Mouse (Mus musculus): Measurements from ENCODE around the gene Klf1. TPM values are rescaled to one million over a fixed set of nuclear protein-coding genes. Genes with fewer than 3 reads are reported as not detected.
A peak's percentile ranks its signal among the peaks of the same experiment; 100 is the strongest.

Gene Klf1
- total RNA-seq, 2 experiments from 2014 or later, result 0.17 to 0.22 TPM

- DNase-seq, result no peak
- intact Hi-C loops (cut with DNase I), result no loop called here
Observed at GRCm38 (mm10) chr8:84933767-84934559, 32.2 kb downstream of the Klf1 start.

DNA sequence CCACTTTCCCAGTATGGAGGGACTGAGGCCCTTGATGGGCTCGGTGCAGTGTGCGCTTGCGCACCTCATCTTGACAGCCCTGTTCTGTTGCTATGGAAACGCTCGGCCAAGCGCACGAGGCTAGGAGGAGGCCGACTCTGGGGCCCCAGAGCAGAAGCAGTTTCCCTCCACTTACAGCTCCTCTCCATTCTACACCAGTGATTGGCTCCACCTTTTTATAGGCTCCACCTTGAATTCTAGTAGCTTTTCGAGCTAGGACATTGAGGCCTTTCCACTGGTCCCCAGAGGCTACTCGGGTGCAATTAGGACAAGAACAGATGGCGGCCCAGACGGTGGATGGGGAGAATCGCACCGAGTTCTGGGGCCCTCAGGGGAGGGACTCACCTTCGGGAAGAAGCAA, 33.1 kb downstream of the Klf1 start:
- intact Hi-C loops (cut with DNase I), result no loop called here
- DNase-seq, result no peak

DNA sequence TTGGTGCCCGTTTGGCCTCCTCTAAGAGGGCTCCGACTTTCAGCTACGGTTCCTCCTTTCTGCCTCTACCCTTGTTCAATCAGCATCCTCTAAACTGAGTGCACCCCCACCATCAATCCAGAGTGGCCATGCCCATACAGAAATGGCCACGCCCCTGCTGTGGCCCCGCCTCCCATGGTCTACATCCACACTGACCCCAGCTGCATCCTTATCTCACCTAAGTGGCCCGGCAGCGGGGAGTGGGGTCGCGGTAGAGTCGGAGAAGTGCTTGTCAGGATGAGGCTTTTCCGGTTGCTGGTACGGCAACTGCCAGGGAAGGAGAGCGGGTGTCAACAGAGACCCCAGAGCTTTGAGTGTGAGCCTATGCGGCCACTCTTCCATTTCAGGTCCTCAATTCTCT, 33.8 kb downstream of the Klf1 start:
- DNase-seq, result no peak
- intact Hi-C loops (cut with DNase I), result no loop called here

DNA sequence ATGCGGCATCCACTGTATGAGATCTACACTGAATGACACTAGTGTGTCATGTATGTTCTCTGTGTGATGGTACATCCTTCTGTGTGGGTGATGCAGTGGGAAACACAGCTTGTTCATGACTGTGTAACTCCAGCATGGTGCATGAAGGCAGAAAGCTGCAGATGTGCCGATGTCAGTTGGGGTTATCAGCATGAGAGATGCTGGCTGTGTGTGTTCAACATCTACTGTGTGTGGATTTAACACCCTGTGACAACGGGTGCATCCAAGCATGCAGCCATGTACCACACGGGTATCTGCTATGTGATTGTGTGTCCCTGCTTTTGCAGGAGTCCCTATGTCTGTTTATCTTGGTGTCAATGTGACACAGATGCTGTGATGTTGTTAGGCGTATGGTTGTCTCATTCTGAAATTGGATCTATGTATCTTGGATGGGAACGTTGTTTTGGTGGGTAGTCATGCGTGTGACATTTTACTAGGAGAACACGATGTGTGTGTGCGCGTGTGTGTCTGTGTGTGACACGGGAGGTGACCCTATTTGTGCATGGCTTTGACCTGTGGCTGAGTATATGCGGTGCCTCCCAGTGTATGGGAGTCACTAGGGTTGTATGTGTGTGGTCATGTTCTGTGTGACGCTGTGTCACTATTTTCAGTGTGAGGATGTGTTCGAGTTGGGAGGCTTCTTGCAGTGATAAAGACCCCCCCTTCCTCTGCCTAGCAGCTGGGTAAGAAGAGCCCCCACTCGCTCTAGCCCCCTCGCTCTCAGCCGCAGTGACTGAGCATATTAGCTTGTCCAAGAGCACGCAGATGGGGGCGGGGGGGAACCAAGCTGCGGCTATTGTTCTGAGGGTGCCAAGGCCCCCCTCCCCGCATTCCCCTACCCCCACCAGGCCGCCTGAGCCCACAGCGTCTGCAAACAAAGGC, 34.6 kb downstream of the Klf1 start:
- intact Hi-C loops (cut with DNase I), result no loop called here
- DNase-seq, result no peak

GRCm38 (mm10) chr8:84936962-84937546, 35.3 kb downstream of the Klf1 start, which contains the start of gene Mast1:
Gene Mast1 (minus strand): TSS chr8:84937359.
- DNase-seq, result peak; percentile 47 to 63
- intact Hi-C loops (cut with DNase I), result no loop called here

- intact Hi-C loops (cut with DNase I), result no loop called here
- DNase-seq, result no peak
Observed at GRCm38 (mm10) chr8:84937620-84938485, 36.1 kb downstream of the Klf1 start.

DNA sequence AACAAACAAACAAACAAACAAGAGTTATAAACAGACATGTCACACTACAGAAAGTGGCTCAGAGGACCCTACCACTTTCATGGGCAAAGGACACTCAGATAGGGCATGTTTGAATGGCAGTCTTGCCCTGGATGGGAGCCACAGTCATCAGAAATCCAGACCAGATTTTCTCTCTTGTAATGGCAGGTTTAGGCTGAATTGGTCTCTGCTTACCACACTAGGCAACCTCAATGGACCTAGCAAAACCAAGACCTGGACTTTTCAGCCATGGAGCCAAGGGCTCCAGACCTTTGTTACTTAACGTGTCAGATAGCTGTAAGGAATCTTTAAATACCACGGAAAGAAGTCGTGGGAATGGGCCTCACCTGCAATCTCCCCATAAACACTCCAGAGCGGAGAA, 42.0 kb downstream of the Klf1 start:
- intact Hi-C loops (cut with DNase I), result no loop called here
- no peak for DNase-seq

DNA sequence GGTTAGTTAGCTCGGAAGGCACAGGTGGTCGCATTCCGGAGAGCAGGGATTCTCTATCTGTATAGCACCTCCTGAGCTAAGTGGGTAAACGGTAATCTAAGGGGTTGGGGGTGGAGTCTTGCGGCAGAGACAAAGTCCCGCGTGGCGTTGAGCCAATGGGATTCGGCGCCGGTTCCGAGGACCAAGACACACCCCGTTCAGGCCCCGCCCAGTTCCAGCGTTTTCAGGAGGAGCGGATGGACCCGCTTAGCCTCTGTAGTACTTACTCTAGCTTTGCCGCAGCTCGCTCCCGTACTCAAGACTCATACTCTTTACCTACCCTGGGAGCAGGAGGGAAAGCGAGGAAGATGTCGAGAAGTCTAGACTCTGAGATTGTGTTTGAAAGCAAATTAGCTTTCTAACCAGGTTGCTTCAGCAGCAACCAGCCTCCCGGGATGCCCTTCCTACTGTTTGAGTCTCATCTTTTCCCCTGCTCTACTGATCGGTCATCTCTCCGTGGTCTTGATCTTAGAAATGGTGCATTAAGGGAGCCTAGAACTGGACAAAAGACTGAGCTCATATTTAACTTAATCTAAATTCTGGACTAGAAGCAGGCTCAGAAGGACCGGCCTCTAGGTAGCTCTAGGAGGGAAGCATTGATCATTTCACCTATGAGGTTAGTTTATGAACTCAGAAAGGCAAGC, 42.9 kb downstream of the Klf1 start:
- no peak for DNase-seq
- intact Hi-C loops (cut with DNase I), result no loop called here

DNA sequence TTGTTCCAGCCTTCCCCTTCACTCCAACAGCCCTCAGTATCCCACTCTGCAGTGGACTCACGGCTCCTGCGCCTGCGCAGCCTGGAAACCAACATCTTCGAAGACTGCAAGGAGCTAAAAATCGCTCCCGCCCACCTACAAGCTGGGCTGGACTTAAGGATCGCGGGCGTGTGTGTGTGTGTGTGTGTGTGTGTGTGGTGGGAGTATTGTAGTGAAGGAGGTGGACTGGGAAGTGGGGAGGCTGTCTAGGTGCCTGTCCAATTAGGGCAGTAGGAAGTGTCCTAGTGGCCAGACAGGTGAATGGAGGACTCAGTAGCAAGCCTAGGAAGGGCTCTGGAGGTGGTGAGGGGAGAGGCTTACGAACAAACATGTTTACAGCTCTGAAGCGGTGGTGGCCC, 43.5 kb downstream of the Klf1 start:
- intact Hi-C loops (cut with DNase I), result no loop called here
- DNase-seq, result no peak

- intact Hi-C loops (cut with DNase I), result no loop called here
- no peak for DNase-seq
Observed at GRCm38 (mm10) chr8:84945633-84946527, 44.2 kb downstream of the Klf1 start.

GRCm38 (mm10) chr8:84946528-84947240, 45.0 kb downstream of the Klf1 start, which contains the start of gene Rtbdn:
Gene Rtbdn (plus strand): TSS chr8:84946991.
- intact Hi-C loops (cut with DNase I), result no loop called here
- no peak for DNase-seq

DNA sequence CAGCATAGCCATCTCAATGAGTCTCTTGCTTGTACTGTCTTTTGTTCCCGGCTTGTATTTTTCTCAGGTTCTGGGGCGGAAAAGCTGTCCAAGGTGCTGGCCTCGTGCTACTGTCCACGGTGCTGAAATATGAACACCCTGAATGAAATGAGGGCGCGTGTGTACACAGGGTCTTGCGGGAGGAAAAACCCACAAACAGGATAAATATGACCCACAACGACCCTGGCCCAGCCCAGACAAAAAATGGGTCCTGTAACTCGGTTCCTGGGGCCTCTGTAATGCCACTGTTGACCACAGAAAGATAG, 45.5 kb downstream of the Klf1 start:
- intact Hi-C loops (cut with DNase I), result no loop called here
- peak; percentile 61 to 73 for DNase-seq

GRCm38 (mm10) chr8:84949753-84950152, 48.0 kb downstream of the Klf1 start:
- DNase-seq, result no peak
- intact Hi-C loops (cut with DNase I), result no loop called here

GRCm38 (mm10) chr8:84952612-84953255, 51.0 kb downstream of the Klf1 start:
- intact Hi-C loops (cut with DNase I), result no loop called here
- DNase-seq, result peak; percentile 35 to 56
